Mouse (Mus musculus) megakaryocyte, embryonic 14.5 days (primary cell): ENCODE measurements around the gene 2310034G01Rik.

Experiments used
- FLI1 ChIP-seq: IDR thresholded peaks from 2 replicates; pipeline ENCODE4 v1.6.1; 2012; ENCODE audit warnings: low read length, inconsistent platforms, mixed read lengths
- GATA1 ChIP-seq: IDR thresholded peaks from 3 replicates; pipeline ENCODE4 v1.6.1; 2012; ENCODE audit warnings: mixed read lengths, low read length, inconsistent platforms, borderline replicate concordance

DNA sequence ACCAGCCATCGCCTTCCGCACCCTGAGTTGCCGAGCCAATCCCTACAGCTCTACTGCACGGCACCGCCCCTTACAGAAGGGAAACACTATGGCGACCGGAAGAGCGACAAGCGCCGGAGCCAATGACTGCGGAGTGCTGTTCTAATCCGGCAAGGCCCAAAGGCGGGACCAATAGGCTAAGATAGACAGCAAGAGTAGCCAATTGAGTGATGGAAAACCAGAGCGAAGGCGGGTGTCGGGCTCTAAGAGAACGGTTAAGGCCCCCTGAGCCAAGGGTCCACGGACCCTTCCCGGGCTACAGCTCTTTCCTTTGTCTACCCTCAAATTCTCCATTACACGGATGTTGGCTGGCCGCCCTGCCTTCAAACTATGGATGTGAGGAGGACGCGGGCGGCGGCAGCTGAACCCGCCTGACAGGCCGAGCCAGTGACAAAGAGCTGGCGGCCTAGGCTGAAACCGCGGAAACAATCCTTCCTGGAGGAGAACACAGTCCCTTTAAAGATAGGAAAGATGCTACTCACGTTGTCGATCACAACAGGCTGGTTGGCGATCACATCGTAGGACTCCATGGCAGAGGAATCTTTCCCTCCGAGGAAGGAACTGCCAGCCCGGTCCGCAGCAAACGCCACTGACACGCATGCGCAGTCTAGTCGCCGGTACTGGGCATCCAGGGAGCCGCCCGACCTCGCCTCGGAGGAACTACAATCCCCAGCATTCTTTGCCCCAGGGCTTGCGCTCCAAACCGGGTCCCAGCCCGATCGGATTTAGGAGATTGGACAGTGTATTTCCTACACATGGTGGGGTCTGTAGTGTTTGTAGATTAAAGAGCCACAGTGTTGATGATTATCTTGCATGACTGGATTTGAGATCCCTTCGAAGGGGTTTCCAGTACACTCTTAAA, 45.3 kb upstream of the 2310034G01Rik start, which contains the start of gene Actr1a:
- TF ChIP-seq GATA1 (no peak), FLI1 (no peak)
